Mouse (Mus musculus): ENCODE results near the gene Zfp106. TPM values are rescaled to one million over a fixed set of nuclear protein-coding genes. Genes with fewer than 3 reads are reported as not detected.

Gene Zfp106
- polyA plus RNA-seq, 1 experiment: 39.2 TPM

GRCm38 (mm10) chr2:120476277-120477087 is 87.2 kb downstream of the Zfp106 start:
- no peak overlapping the region for H3K4me3 ChIP-seq (ENCODE audit: insufficient read depth, poor library complexity, severe bottlenecking)

GRCm38 (mm10) chr2:120470856-120471255 is 92.8 kb downstream of the Zfp106 start:
- no peaks in the 10 kb centered on the region for H3K36me3 ChIP-seq (ENCODE audit: control insufficient read depth, insufficient read depth)
- H3ac ChIP-seq (ENCODE audit: control insufficient read depth, insufficient read length, low read depth): no peak overlapping the region
- no peaks in the 10 kb centered on the region for H3K79me3 ChIP-seq (ENCODE audit: low read depth)
- no peaks in the 10 kb centered on the region for H3K79me2 ChIP-seq (ENCODE audit: control insufficient read depth, insufficient read depth)
- H3K27me3 ChIP-seq (ENCODE audit: control insufficient read depth, insufficient read depth, insufficient read length): no peaks in the 10 kb centered on the region
- TF ChIP-seq CTCF (IDR thresholded peaks at IDR 0.05; ENCODE audit: control insufficient read depth, insufficient read depth, insufficient read length) (no peak), CEBPB (IDR thresholded peaks at IDR 0.05; ENCODE audit: low read depth) (no peak), MYOD1 (IDR thresholded peaks at IDR 0.05; ENCODE audit: control insufficient read depth, insufficient read length, low read depth) (no peak), FOSL1 (IDR thresholded peaks at IDR 0.05; ENCODE audit: insufficient read depth, low read length, poor library complexity, severe bottlenecking) (no peak), USF1 (IDR thresholded peaks at IDR 0.05; ENCODE audit: low read depth) (no peak), MYOG (IDR thresholded peaks at IDR 0.05; ENCODE audit: control insufficient read depth, extremely low read depth, insufficient read length) (no peak), MAX (IDR thresholded peaks at IDR 0.05) (no peak)
- no peak overlapping the region for H3K4me3 ChIP-seq (ENCODE audit: insufficient read depth, poor library complexity, severe bottlenecking)

More at GRCm38 (mm10) chr2:120476277-120477087, 87.2 kb downstream of the Zfp106 start:
- no peaks in the 10 kb centered on the region for H3K36me3 ChIP-seq (ENCODE audit: control insufficient read depth, insufficient read depth)
- H3ac ChIP-seq (ENCODE audit: control insufficient read depth, insufficient read length, low read depth): no peak overlapping the region
- no peaks in the 10 kb centered on the region for H3K27me3 ChIP-seq (ENCODE audit: control insufficient read depth, insufficient read depth, insufficient read length)
- no peaks in the 10 kb centered on the region for H3K79me3 ChIP-seq (ENCODE audit: low read depth)
- H3K79me2 ChIP-seq (ENCODE audit: control insufficient read depth, insufficient read depth): no peaks in the 10 kb centered on the region
- no peak for TF ChIP-seq USF1 (IDR thresholded peaks at IDR 0.05; ENCODE audit: low read depth)
- TF ChIP-seq CEBPB (IDR thresholded peaks at IDR 0.05; ENCODE audit: low read depth): no peak
- no peak for TF ChIP-seq MAX (IDR thresholded peaks at IDR 0.05)
- no peak for TF ChIP-seq MYOG (IDR thresholded peaks at IDR 0.05; ENCODE audit: control insufficient read depth, extremely low read depth, insufficient read length)
- no peak for TF ChIP-seq FOSL1 (IDR thresholded peaks at IDR 0.05; ENCODE audit: insufficient read depth, low read length, poor library complexity, severe bottlenecking)
- no peak for TF ChIP-seq CTCF (IDR thresholded peaks at IDR 0.05; ENCODE audit: control insufficient read depth, insufficient read depth, insufficient read length)
- no peak for TF ChIP-seq MYOD1 (IDR thresholded peaks at IDR 0.05; ENCODE audit: control insufficient read depth, insufficient read length, low read depth)

GRCm38 (mm10) chr2:120469715-120470114 is 93.9 kb downstream of the Zfp106 start:
- peak; percentile 13 for TF ChIP-seq USF1 (IDR thresholded peaks at IDR 0.05; ENCODE audit: low read depth)
- no peak for TF ChIP-seq MYOG (IDR thresholded peaks at IDR 0.05; ENCODE audit: control insufficient read depth, extremely low read depth, insufficient read length)
- Histone ChIP-seq H3K4me3 (ENCODE audit: insufficient read depth, poor library complexity, severe bottlenecking) (no peak overlapping the region), H3ac (ENCODE audit: control insufficient read depth, insufficient read length, low read depth) (no peak overlapping the region), H3K27me3 (ENCODE audit: control insufficient read depth, insufficient read depth, insufficient read length) (no peaks in the 10 kb centered on the region), H3K79me2 (ENCODE audit: control insufficient read depth, insufficient read depth) (no peaks in the 10 kb centered on the region), H3K79me3 (ENCODE audit: low read depth) (no peaks in the 10 kb centered on the region), H3K36me3 (ENCODE audit: control insufficient read depth, insufficient read depth) (no peaks in the 10 kb centered on the region)

DNA sequence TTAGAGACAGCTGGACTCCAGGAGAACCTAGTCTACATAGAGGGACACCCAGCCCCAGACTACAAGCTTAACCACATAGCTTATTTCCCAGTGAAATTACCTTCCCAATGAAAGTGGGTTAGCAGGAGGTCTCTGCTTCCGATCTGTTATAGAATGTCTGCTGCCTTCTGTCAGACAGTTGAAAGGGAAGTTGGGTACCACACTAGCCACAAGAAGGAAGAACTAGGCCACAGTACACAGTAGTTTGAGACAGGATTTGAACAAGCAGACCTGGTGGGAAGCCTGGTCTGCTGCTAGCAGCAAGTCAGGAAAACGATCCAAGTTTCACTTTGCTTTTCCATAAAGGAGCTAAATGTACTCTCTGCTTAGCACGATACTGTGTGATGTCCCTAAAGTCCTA is 94.4 kb downstream of the Zfp106 start:
- Histone ChIP-seq H3K36me3 (ENCODE audit: control insufficient read depth, insufficient read depth) (no peaks in the 10 kb centered on the region), H3K4me3 (ENCODE audit: insufficient read depth, poor library complexity, severe bottlenecking) (no peak overlapping the region), H3K79me2 (ENCODE audit: control insufficient read depth, insufficient read depth) (no peaks in the 10 kb centered on the region), H3K27me3 (ENCODE audit: control insufficient read depth, insufficient read depth, insufficient read length) (no peaks in the 10 kb centered on the region), H3K79me3 (ENCODE audit: low read depth) (no peaks in the 10 kb centered on the region), H3ac (ENCODE audit: control insufficient read depth, insufficient read length, low read depth) (no peak overlapping the region)
- TF ChIP-seq MAX (IDR thresholded peaks at IDR 0.05) (no peak), MYOG (IDR thresholded peaks at IDR 0.05; ENCODE audit: control insufficient read depth, extremely low read depth, insufficient read length) (no peak), CTCF (IDR thresholded peaks at IDR 0.05; ENCODE audit: control insufficient read depth, insufficient read depth, insufficient read length) (no peak), USF1 (IDR thresholded peaks at IDR 0.05; ENCODE audit: low read depth) (no peak), CEBPB (IDR thresholded peaks at IDR 0.05; ENCODE audit: low read depth) (no peak), MYOD1 (IDR thresholded peaks at IDR 0.05; ENCODE audit: control insufficient read depth, insufficient read length, low read depth) (no peak), FOSL1 (IDR thresholded peaks at IDR 0.05; ENCODE audit: insufficient read depth, low read length, poor library complexity, severe bottlenecking) (no peak)

DNA sequence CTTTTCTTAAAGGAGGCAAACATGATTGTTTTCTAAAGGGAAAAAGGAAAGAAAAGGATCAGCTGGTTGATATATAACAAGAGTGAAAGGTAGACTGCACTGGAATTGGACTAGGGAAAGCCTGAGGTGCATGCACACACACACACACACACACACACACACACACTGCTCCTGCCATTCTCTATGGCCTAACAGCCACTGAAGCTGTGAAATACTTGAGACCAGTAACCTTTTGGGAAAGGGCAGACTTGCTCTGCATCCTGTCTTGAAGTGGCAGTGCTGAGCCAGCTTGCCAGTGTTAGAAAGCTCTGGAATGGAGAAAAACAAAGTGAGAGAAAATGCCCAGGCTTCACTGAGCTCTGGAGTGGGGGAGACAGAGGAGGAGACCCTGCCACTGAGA is 95.6 kb downstream of the Zfp106 start:
- TF ChIP-seq MAX (IDR thresholded peaks at IDR 0.05) (no peak), CEBPB (IDR thresholded peaks at IDR 0.05; ENCODE audit: low read depth) (no peak), CTCF (IDR thresholded peaks at IDR 0.05; ENCODE audit: control insufficient read depth, insufficient read depth, insufficient read length) (no peak), USF1 (IDR thresholded peaks at IDR 0.05; ENCODE audit: low read depth) (no peak), MYOG (IDR thresholded peaks at IDR 0.05; ENCODE audit: control insufficient read depth, extremely low read depth, insufficient read length) (no peak), MYOD1 (IDR thresholded peaks at IDR 0.05; ENCODE audit: control insufficient read depth, insufficient read length, low read depth) (no peak), FOSL1 (IDR thresholded peaks at IDR 0.05; ENCODE audit: insufficient read depth, low read length, poor library complexity, severe bottlenecking) (no peak)
- no peak overlapping the region for H3ac ChIP-seq (ENCODE audit: control insufficient read depth, insufficient read length, low read depth)

More for the DNA sequence above, 95.6 kb downstream of the Zfp106 start:
- H3K4me3 ChIP-seq (ENCODE audit: insufficient read depth, poor library complexity, severe bottlenecking): no peak overlapping the region
- no peaks in the 10 kb centered on the region for H3K79me3 ChIP-seq (ENCODE audit: low read depth)
- H3K79me2 ChIP-seq (ENCODE audit: control insufficient read depth, insufficient read depth): no peaks in the 10 kb centered on the region
- no peaks in the 10 kb centered on the region for H3K27me3 ChIP-seq (ENCODE audit: control insufficient read depth, insufficient read depth, insufficient read length)
- H3K36me3 ChIP-seq (ENCODE audit: control insufficient read depth, insufficient read depth): no peaks in the 10 kb centered on the region
